Mouse (Mus musculus) myocyte (in vitro differentiated cells): ENCODE measurements at regions not wholly inside any gene's neighbourhood (a gene's known extent, or its start where the extent isn't known, plus 50 kb on each side); places are given as distances from the start of the nearest gene placed in this dataset.

Experiments used
- CEBPB ChIP-seq: IDR thresholded peaks from 2 replicates; pipeline ENCODE4 v1.6.1; 2011; ENCODE audit warnings: mild to moderate bottlenecking, moderate library complexity; ENCODE audit not compliant: poor library complexity, insufficient read depth, severe bottlenecking
- E2F4 ChIP-seq: IDR thresholded peaks from one replicate; pipeline ENCODE4 v1.6.1; 2011; ENCODE audit warnings: mild to moderate bottlenecking, control low read depth, moderate library complexity; ENCODE audit not compliant: insufficient read depth
- MAX ChIP-seq: IDR thresholded peaks from one replicate; pipeline ENCODE4 v1.6.1; 2011; ENCODE audit warnings: low read depth, mild to moderate bottlenecking, control low read depth
- MYOD1 ChIP-seq, 3 experiments: IDR thresholded peaks; one replicate each; pipeline ENCODE4 v1.6.1; 2011; ENCODE audit warnings: control low read depth in 2 of 3, low read depth in 2 of 3, mild to moderate bottlenecking in 2 of 3, moderate library complexity in 1 of 3; ENCODE audit not compliant: insufficient read length in 2 of 3, control insufficient read depth in 1 of 3
- MYOG ChIP-seq, 3 experiments: IDR thresholded peaks; one replicate each; pipeline ENCODE4 v1.6.1; 2011; ENCODE audit warnings: control low read depth in 2 of 3, low read depth in 2 of 3, mild to moderate bottlenecking in 2 of 3; ENCODE audit not compliant: insufficient read length in 2 of 3, control insufficient read depth in 1 of 3, insufficient read depth in 1 of 3
- POLR2A ChIP-seq: IDR thresholded peaks from one replicate; pipeline ENCODE4 v1.6.1; 2011; ENCODE audit warnings: low read depth, mild to moderate bottlenecking, control low read depth, moderate library complexity; ENCODE audit not compliant: insufficient read length
- POLR2AphosphoS2 ChIP-seq: IDR thresholded peaks from one replicate; pipeline ENCODE4 v1.6.1; 2011; ENCODE audit warnings: low read depth, control low read depth; ENCODE audit not compliant: insufficient read length
- REST ChIP-seq: IDR thresholded peaks from one replicate; pipeline ENCODE4 v1.6.1; 2011; ENCODE audit warnings: mild to moderate bottlenecking, control low read depth, moderate library complexity; ENCODE audit not compliant: insufficient read depth, insufficient read length
- SRF ChIP-seq: IDR thresholded peaks from one replicate; pipeline ENCODE4 v1.6.1; 2011; ENCODE audit warnings: low read depth; ENCODE audit not compliant: control insufficient read depth, insufficient read length
- TCF12 ChIP-seq: IDR thresholded peaks from one replicate; pipeline ENCODE4 v1.6.1; 2011; ENCODE audit warnings: mild to moderate bottlenecking, control low read depth; ENCODE audit not compliant: poor library complexity, insufficient read depth, severe bottlenecking
- TCF3 ChIP-seq: IDR thresholded peaks from one replicate; pipeline ENCODE4 v1.6.1; 2011; ENCODE audit warnings: low read depth, control low read depth; ENCODE audit not compliant: insufficient read length
- USF1 ChIP-seq: IDR thresholded peaks from one replicate; pipeline ENCODE4 v1.6.1; 2011; ENCODE audit warnings: low read depth, mild to moderate bottlenecking, control low read depth, moderate library complexity

DNA sequence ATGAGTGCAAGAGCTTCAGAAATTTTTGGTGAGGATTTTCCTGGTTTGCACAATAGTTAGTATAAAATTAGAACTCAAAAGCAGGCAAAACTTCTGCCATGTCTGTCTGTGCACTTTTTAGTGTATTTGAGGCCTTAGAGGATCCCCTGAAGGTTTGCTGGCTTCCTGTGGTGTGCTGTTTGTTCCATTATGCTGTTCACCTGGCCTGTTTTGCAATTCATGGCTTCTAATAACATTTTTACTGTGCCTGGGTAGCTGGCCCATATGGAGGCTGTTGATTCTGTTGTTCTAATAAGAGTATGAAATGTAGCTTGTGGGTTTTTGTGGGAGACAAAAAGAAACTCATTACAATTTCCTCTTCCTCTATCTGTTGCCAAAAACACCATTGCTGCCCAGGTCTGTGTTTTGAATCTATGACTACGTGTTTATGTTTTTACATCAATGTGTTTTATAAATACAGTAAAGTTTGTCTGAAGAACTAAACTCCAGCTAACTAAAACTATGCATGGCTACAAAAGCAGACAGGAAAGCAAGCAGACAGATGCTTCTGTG is 182.6 kb downstream of the Ube2e3 start:
- no peak for TF ChIP-seq POLR2A
- TF ChIP-seq MAX, result no peak
- TF ChIP-seq E2F4, result no peak
- TF ChIP-seq CEBPB, result no peak
- TF ChIP-seq MYOD1 (IDR thresholded peaks at IDR 0.05; ENCODE audit: control insufficient read depth in 1 of 3, insufficient read length in 2 of 3, low read depth in 2 of 3), result no peak
- no peak for TF ChIP-seq TCF12
- TF ChIP-seq MYOG (IDR thresholded peaks at IDR 0.05; ENCODE audit: control insufficient read depth in 1 of 3, insufficient read depth in 1 of 3, insufficient read length in 2 of 3, low read depth in 2 of 3), result no peak
- no peak for TF ChIP-seq USF1
- TF ChIP-seq POLR2AphosphoS2, result no peak
- TF ChIP-seq TCF3, result no peak
- no peak for TF ChIP-seq SRF
- no peak for TF ChIP-seq REST
